Mouse (Mus musculus) liver, adult 2 months (tissue): Measurements from ENCODE around the gene Grm7. TPM values are rescaled to one million over a fixed set of nuclear protein-coding genes. Genes with fewer than 3 reads are reported as not detected.

Experiments
- DNase-seq: peaks from one replicate; pipeline ENCODE4 v3.0.0-alpha.2; 2011; ENCODE audit warnings: low read depth, low spot score; ENCODE audit errors: extremely low read depth
- H3K27ac ChIP-seq: fragments of 200-500 bp; replicated peaks from 2 replicates; pipeline ENCODE4 v1.5.1; 2012; ENCODE audit warnings: low read depth, mild to moderate bottlenecking, control low read depth, inconsistent platforms, low read length; ENCODE audit not compliant: insufficient read depth
- H3K27me3 ChIP-seq: fragments of 200-500 bp; 2 replicates; pipeline ENCODE4 v1.6.1; 2012; ENCODE audit warnings: mild to moderate bottlenecking, moderate library complexity, low read length, inconsistent platforms; ENCODE audit not compliant: control insufficient read depth, insufficient read depth
- H3K36me3 ChIP-seq: fragments of 200-500 bp; 2 replicates; pipeline ENCODE4 v1.6.1; 2012; ENCODE audit warnings: low read length, inconsistent platforms; ENCODE audit not compliant: control insufficient read depth, insufficient read depth
- H3K4me1 ChIP-seq: fragments of 200-500 bp; 2 replicates; pipeline ENCODE4 v1.6.1; 2011; ENCODE audit warnings: low read length; ENCODE audit not compliant: control insufficient read depth, insufficient read depth
- H3K4me3 ChIP-seq: fragments of 200-500 bp; 2 replicates; pipeline ENCODE4 v1.5.1; 2011; ENCODE audit warnings: low read depth, mild to moderate bottlenecking, control low read depth, low read length, moderate library complexity; ENCODE audit not compliant: insufficient read depth
- H3K79me2 ChIP-seq: fragments of 200-500 bp; 2 replicates; pipeline ENCODE4 v1.6.1; 2012; ENCODE audit warnings: inconsistent platforms, mild to moderate bottlenecking, low read length, moderate library complexity; ENCODE audit not compliant: control insufficient read depth, insufficient read depth
- H3K9ac ChIP-seq: fragments of 200-500 bp; 2 replicates; pipeline ENCODE4 v1.6.1; 2012; ENCODE audit warnings: low read depth, mild to moderate bottlenecking, control low read depth, inconsistent platforms, low read length
- CTCF ChIP-seq: fragments of 200-500 bp; IDR thresholded peaks from 2 replicates; pipeline ENCODE4 v1.5.1; 2011; ENCODE audit warnings: low read depth, low read length, control low read depth
- POLR2A ChIP-seq: fragments of 200-500 bp; IDR thresholded peaks from 2 replicates; pipeline ENCODE4 v1.6.1; 2011; ENCODE audit warnings: low read length, control low read depth; ENCODE audit not compliant: insufficient read depth; ENCODE audit errors: extremely low read depth
- WGBS: fragments of 180-500 bp; shearing (Covaris S2); methylation state at CpG from one replicate; pipeline ENCODE4 v1.1.7; 2018; 5-methylcytosine and 5-hydroxymethylcytosine counted together
- polyA plus RNA-seq: library from polyadenylated mRNA; depleted of rRNA; stranded (reverse); fragments of >200 nt; gene quantifications from 2 replicates; pipeline ENCODE4 v1.2.3, GENCODE M21; 2012
- total RNA-seq: library from RNA; depleted of rRNA; stranded (reverse); fragments of >200 nt; gene quantifications from 2 replicates; pipeline ENCODE4 v1.2.3, GENCODE M21; 2014

The Grm7 gene
- total and polyA plus RNA-seq, 2 experiments, result not detected

GRCm38 (mm10) chr6:111278516-111278915, 633.1 kb downstream of the Grm7 start:
- no peak for DNase-seq
- H3K36me3 ChIP-seq, result no peaks in the 10 kb centered on the region
- H3K4me1 ChIP-seq, result no peaks in the 10 kb centered on the region

GRCm38 (mm10) chr6:111293505-111294001, 648.2 kb downstream of the Grm7 start:
- no peaks in the 10 kb centered on the region for H3K27me3 ChIP-seq
- H3K79me2 ChIP-seq, result no peaks in the 10 kb centered on the region
- TF ChIP-seq CTCF (no peak), POLR2A (no peak)
- no peaks in the 10 kb centered on the region for H3K36me3 ChIP-seq
- H3K27ac ChIP-seq, result no peak overlapping the region
- no peak for DNase-seq
- WGBS, result 67% methylated on average over 5 of the region's 5 CpGs
- H3K4me1 ChIP-seq, result no peaks in the 10 kb centered on the region
- H3K9ac ChIP-seq, result no peak overlapping the region
- no peak overlapping the region for H3K4me3 ChIP-seq

More at GRCm38 (mm10) chr6:111278516-111278915, 633.1 kb downstream of the Grm7 start:
- Histone ChIP-seq H3K27ac (no peak overlapping the region), H3K4me3 (no peak overlapping the region), H3K9ac (no peak overlapping the region), H3K79me2 (no peaks in the 10 kb centered on the region), H3K27me3 (no peaks in the 10 kb centered on the region)
- TF ChIP-seq POLR2A, result no peak

- H3K27ac ChIP-seq, result no peak overlapping the region
- H3K9ac ChIP-seq, result no peak overlapping the region
- H3K4me1 ChIP-seq, result no peaks in the 10 kb centered on the region
- TF ChIP-seq POLR2A, result no peak
- no peak for TF ChIP-seq CTCF
- H3K36me3 ChIP-seq, result no peaks in the 10 kb centered on the region
- no peak overlapping the region for H3K4me3 ChIP-seq
- WGBS, result 75% methylated on average over 3 of the region's 3 CpGs
- no peaks in the 10 kb centered on the region for H3K79me2 ChIP-seq
- DNase-seq, result no peak
- H3K27me3 ChIP-seq, result no peaks in the 10 kb centered on the region
These were observed 658.7 kb downstream of the Grm7 start for GRCm38 (mm10) chr6:111303912-111304555.

GRCm38 (mm10) chr6:111361681-111362080, 716.3 kb downstream of the Grm7 start:
- no peak for DNase-seq
- TF ChIP-seq CTCF (no peak), POLR2A (no peak)

GRCm38 (mm10) chr6:111368111-111368510, 722.7 kb downstream of the Grm7 start:
- Histone ChIP-seq H3K4me1 (peaks cover 20% of the 10 kb centered on the region), H3K27ac (peak overlapping the region; percentile 88)

More at GRCm38 (mm10) chr6:111361681-111362080, 716.3 kb downstream of the Grm7 start:
- Histone ChIP-seq H3K36me3 (no peaks in the 10 kb centered on the region), H3K4me1 (no peaks in the 10 kb centered on the region), H3K9ac (no peak overlapping the region), H3K79me2 (no peaks in the 10 kb centered on the region), H3K27ac (no peak overlapping the region), H3K4me3 (no peak overlapping the region), H3K27me3 (no peaks in the 10 kb centered on the region)
- 84% methylated on average over 1 of the region's 1 CpGs for WGBS

GRCm38 (mm10) chr6:111368551-111368950, 723.2 kb downstream of the Grm7 start:
- peak; percentile 98 for DNase-seq
- H3K4me3 ChIP-seq, result no peak overlapping the region
- H3K9ac ChIP-seq, result no peak overlapping the region; the same call in 1 of the 2 replicates
- no peaks in the 10 kb centered on the region for H3K27me3 ChIP-seq
- no peaks in the 10 kb centered on the region for H3K79me2 ChIP-seq
- H3K36me3 ChIP-seq, result no peaks in the 10 kb centered on the region
- peaks cover 20% of the 10 kb centered on the region for H3K4me1 ChIP-seq
- 32% methylated on average over 3 of the region's 3 CpGs for WGBS
- TF ChIP-seq CTCF, result no peak
- no peak for TF ChIP-seq POLR2A
- H3K27ac ChIP-seq, result peak overlapping the region; percentile 97

More at GRCm38 (mm10) chr6:111368111-111368510, 722.7 kb downstream of the Grm7 start:
- Histone ChIP-seq H3K79me2 (no peaks in the 10 kb centered on the region), H3K4me3 (peak overlapping the region; percentile 40), H3K27me3 (no peaks in the 10 kb centered on the region), H3K36me3 (no peaks in the 10 kb centered on the region), H3K9ac (peak overlapping the region; percentile 54; the same call in 1 of the 2 replicates)
- WGBS, result 20% methylated on average over 3 of the region's 3 CpGs
- DNase-seq, result peak; percentile 94
- TF ChIP-seq CTCF (no peak), POLR2A (no peak)
